Mouse (Mus musculus): Measurements from ENCODE around the gene Abca17. TPM values are rescaled to one million over a fixed set of nuclear protein-coding genes. Genes with fewer than 3 reads are reported as not detected.

The Abca17 gene
- total and polyA plus RNA-seq, 2 experiments from 2014 or later = 1.2 to 1.5 TPM

DNA sequence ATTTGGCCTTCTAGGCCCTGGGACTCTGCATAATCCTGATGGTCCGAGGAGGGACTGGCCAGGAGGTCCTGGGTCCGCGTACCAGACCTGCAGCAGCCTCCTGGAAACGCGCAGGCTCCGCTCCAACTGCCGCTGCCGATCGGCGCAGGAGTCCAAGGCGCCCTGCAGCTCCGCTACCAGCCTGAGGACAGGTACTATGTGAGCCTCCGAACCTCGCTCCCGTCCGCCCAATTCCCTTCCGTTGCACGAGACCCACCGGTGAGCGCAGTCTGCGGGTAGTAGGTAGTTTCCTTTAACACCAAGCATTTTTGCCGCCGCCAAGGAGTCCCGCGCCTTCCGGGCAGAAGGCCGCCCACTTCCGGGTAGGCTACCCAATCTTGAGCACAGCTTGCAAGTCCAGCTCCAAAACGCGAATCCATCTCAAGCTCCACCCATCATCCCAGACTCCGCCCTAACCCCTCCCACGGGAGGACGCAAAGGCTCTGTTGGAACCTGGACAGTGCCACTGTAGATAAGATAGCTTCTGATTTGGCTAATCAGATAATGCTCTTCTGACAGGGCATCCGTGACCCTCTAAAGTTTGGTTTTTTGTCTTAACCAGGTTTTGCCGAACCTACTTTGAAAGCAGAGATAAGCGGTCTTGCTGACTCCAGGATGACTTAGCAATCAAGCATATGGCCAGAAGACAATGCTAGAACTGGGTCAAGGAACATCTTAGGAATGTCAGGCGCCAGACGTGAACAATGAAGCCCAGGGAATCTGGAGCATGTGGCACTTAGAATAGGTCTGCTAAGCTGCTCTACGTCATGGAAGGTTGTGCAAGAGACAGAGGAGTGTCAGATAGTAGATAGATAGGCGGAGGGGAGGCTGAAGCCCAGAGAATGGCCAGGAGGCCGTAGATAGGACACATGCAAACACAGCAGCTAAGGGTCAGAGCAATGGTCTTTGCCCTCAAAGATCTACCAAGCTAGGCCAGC is 130.1 kb downstream of the Abca17 start, which contains the start of gene Tedc2:
TSS of gene Tedc2 (minus strand) at position 417 of the 977 bp plus-strand sequence.
- Histone ChIP-seq H3K9ac (replicated peaks; ENCODE audit: low read length) (peak within 1 kb of the TSS; percentile 64), H3K4me2 (ENCODE audit: low read depth, low read length) (peak within 1 kb of the TSS; percentile 83), H3K27ac (peak within 1 kb of the TSS; percentile 70), H3K9me3 (ENCODE audit: low read length) (no peaks in the 10 kb centered on the region), H3K4me3 (ENCODE audit: low read length) (peak within 1 kb of the TSS; percentile 68), H3K27me3 (ENCODE audit: insufficient read depth, low read length) (no peaks in the 10 kb centered on the region), H3K36me3 (ENCODE audit: insufficient read depth, low read length) (peaks cover 21% of the 10 kb centered on the region), H3K4me1 (ENCODE audit: insufficient read depth, low read length) (peaks cover 10% of the 10 kb centered on the region)
- peak; percentile 95 for DNase-seq (ENCODE audit: low spot score)
- peak; percentile 95 for ATAC-seq
- WGBS = 5% methylated on average over 41 of the region's 41 CpGs
- no peak for TF ChIP-seq CTCF (IDR thresholded peaks at IDR 0.05; ENCODE audit: low read depth)

DNA sequence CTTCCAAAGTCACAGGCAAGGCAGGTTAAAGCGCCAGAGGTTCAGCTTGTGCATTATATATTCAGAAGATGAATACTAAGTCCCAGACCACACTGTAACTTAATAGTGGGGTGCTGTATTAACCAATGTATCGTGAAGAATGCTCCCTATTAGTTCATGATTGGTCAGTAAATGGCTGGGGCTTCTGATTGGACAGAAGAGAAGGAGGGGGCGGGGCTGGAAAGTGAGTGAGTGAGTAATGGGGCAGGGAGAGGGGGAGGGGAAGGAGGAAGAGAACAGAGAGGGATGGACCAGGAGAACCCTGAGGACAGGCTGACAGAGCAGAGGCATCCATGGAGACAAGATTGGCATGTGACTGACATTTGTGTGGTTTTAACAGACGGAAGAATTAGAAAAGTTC is 134.0 kb downstream of the Abca17 start:
- Histone ChIP-seq H3K4me2 (ENCODE audit: low read depth, low read length) (no peak overlapping the region), H3K9me3 (ENCODE audit: low read length) (no peaks in the 10 kb centered on the region), H3K27ac (no peak overlapping the region), H3K4me1 (ENCODE audit: insufficient read depth, low read length) (peaks cover 14% of the 10 kb centered on the region), H3K4me3 (ENCODE audit: low read length) (no peak overlapping the region), H3K36me3 (ENCODE audit: insufficient read depth, low read length) (peaks cover 7% of the 10 kb centered on the region; the same call in 1 of the 2 replicates), H3K27me3 (ENCODE audit: insufficient read depth, low read length) (no peaks in the 10 kb centered on the region), H3K9ac (replicated peaks; ENCODE audit: low read length) (no peak overlapping the region)
- no peak for DNase-seq (ENCODE audit: low spot score)
- TF ChIP-seq CTCF (IDR thresholded peaks at IDR 0.05; ENCODE audit: low read depth) = no peak
- no peak for ATAC-seq
- 59% methylated on average over 4 of the region's 4 CpGs for WGBS

Small RNAs within 50 kb of the gene (microRNA-seq; reads per million reads assigned to microRNA genes)
- gene Gm24427 (0 reads per million in 2 experiments), gene Mir5134 (1.2 to 1.4 reads per million in 2 experiments), gene Mir6965 (0 to 0.18 reads per million in 2 experiments)

Other genes with a start within 250 kb of the Abca17 start
- gene Pdpk1, start 200.1 kb downstream of the Abca17 start, total RNA-seq (2014; rRNA removed) = 49.2 and 54.1 TPM in 2 replicates
- 51.4 and 56.3 TPM in 2 replicates for gene Pdpk1, start 200.1 kb downstream of the Abca17 start, polyA plus RNA-seq (2015; fragmentation: Nextera tagmentation; extraction: Ambion mirVana)
- gene Amdhd2, start 187.3 kb downstream of the Abca17 start, total RNA-seq (2014; rRNA removed) = 42.0 and 53.0 TPM in 2 replicates
- 38.4 and 40.0 TPM in 2 replicates for gene Amdhd2, start 187.3 kb downstream of the Abca17 start, polyA plus RNA-seq (2015; fragmentation: Nextera tagmentation; extraction: Ambion mirVana)
- gene Atp6v0c, start 181.4 kb downstream of the Abca17 start, total RNA-seq (2014; rRNA removed) = 780 and 854 TPM in 2 replicates
- gene Atp6v0c, start 181.4 kb downstream of the Abca17 start, polyA plus RNA-seq (2015; fragmentation: Nextera tagmentation; extraction: Ambion mirVana) = 2,172 and 2,275 TPM in 2 replicates
- 145 and 151 TPM in 2 replicates for gene Tbc1d24, start 145.5 kb downstream of the Abca17 start, total RNA-seq (2014; rRNA removed)
- gene Tbc1d24, start 145.5 kb downstream of the Abca17 start, polyA plus RNA-seq (2015; fragmentation: Nextera tagmentation; extraction: Ambion mirVana) = 21.1 and 22.8 TPM in 2 replicates
- 26.9 and 32.5 TPM in 2 replicates for gene Ntn3, start 141.5 kb downstream of the Abca17 start, total RNA-seq (2014; rRNA removed)
- gene Ntn3, start 141.5 kb downstream of the Abca17 start, polyA plus RNA-seq (2015; fragmentation: Nextera tagmentation; extraction: Ambion mirVana) = 4.1 and 4.3 TPM in 2 replicates
- 18.5 and 19.3 TPM in 2 replicates for gene Tedc2, start 130.2 kb downstream of the Abca17 start, total RNA-seq (2014; rRNA removed)
- 9.8 and 10.2 TPM in 2 replicates for gene Tedc2, start 130.2 kb downstream of the Abca17 start, polyA plus RNA-seq (2015; fragmentation: Nextera tagmentation; extraction: Ambion mirVana)
- gene Ccnf, start 99.6 kb downstream of the Abca17 start, total RNA-seq (2014; rRNA removed) = 6.8 and 10.2 TPM in 2 replicates
- gene Ccnf, start 99.6 kb downstream of the Abca17 start, polyA plus RNA-seq (2015; fragmentation: Nextera tagmentation; extraction: Ambion mirVana) = 7.1 and 7.6 TPM in 2 replicates
- gene Abca3, start 882 bp upstream of the Abca17 start, total RNA-seq (2014; rRNA removed) = 98.9 and 102 TPM in 2 replicates
- 26.1 and 27.3 TPM in 2 replicates for gene Abca3, start 882 bp upstream of the Abca17 start, polyA plus RNA-seq (2015; fragmentation: Nextera tagmentation; extraction: Ambion mirVana)
- 234 and 244 TPM in 2 replicates for gene Rnps1, start 63.5 kb upstream of the Abca17 start, total RNA-seq (2014; rRNA removed)
- gene Rnps1, start 63.5 kb upstream of the Abca17 start, polyA plus RNA-seq (2015; fragmentation: Nextera tagmentation; extraction: Ambion mirVana) = 287 and 295 TPM in 2 replicates
- gene Eci1, start 75.6 kb upstream of the Abca17 start, total RNA-seq (2014; rRNA removed) = 45.2 and 47.9 TPM in 2 replicates
- 56.8 and 60.6 TPM in 2 replicates for gene Eci1, start 75.6 kb upstream of the Abca17 start, polyA plus RNA-seq (2015; fragmentation: Nextera tagmentation; extraction: Ambion mirVana)
- gene Dnase1l2, start 92.0 kb upstream of the Abca17 start, total RNA-seq (2014; rRNA removed) = 4.7 and 7.0 TPM in 2 replicates
- gene Dnase1l2, start 92.0 kb upstream of the Abca17 start, polyA plus RNA-seq (2015; fragmentation: Nextera tagmentation; extraction: Ambion mirVana) = 0.71 and 1.1 TPM in 2 replicates
- gene E4f1, start 119.2 kb upstream of the Abca17 start, total RNA-seq (2014; rRNA removed) = 32.4 and 36.3 TPM in 2 replicates
- 28.0 and 33.5 TPM in 2 replicates for gene E4f1, start 119.2 kb upstream of the Abca17 start, polyA plus RNA-seq (2015; fragmentation: Nextera tagmentation; extraction: Ambion mirVana)
- gene Pgp, start 119.3 kb upstream of the Abca17 start, total RNA-seq (2014; rRNA removed) = 71.7 and 74.1 TPM in 2 replicates
- gene Pgp, start 119.3 kb upstream of the Abca17 start, polyA plus RNA-seq (2015; fragmentation: Nextera tagmentation; extraction: Ambion mirVana) = 94.1 and 97.6 TPM in 2 replicates
- gene Bricd5, start 122.8 kb upstream of the Abca17 start, total RNA-seq (2014; rRNA removed) = 0.47 and 4.0 TPM in 2 replicates
- gene Bricd5, start 122.8 kb upstream of the Abca17 start, polyA plus RNA-seq (2015; fragmentation: Nextera tagmentation; extraction: Ambion mirVana) = 1.3 and 1.4 TPM in 2 replicates
- 45.9 and 55.3 TPM in 2 replicates for gene Mlst8, start 128.0 kb upstream of the Abca17 start, total RNA-seq (2014; rRNA removed)
- gene Mlst8, start 128.0 kb upstream of the Abca17 start, polyA plus RNA-seq (2015; fragmentation: Nextera tagmentation; extraction: Ambion mirVana) = 26.3 and 26.4 TPM in 2 replicates
- gene Caskin1, start 137.5 kb upstream of the Abca17 start, total RNA-seq (2014; rRNA removed) = 152 and 163 TPM in 2 replicates
- 42.1 and 43.7 TPM in 2 replicates for gene Caskin1, start 137.5 kb upstream of the Abca17 start, polyA plus RNA-seq (2015; fragmentation: Nextera tagmentation; extraction: Ambion mirVana)
- gene Traf7, start 176.9 kb upstream of the Abca17 start, total RNA-seq (2014; rRNA removed) = 159 and 165 TPM in 2 replicates
- 64.0 and 66.1 TPM in 2 replicates for gene Traf7, start 176.9 kb upstream of the Abca17 start, polyA plus RNA-seq (2015; fragmentation: Nextera tagmentation; extraction: Ambion mirVana)
- gene Rab26, start 183.1 kb upstream of the Abca17 start, total RNA-seq (2014; rRNA removed) = 2.7 and 4.0 TPM in 2 replicates
- 10.6 and 14.7 TPM in 2 replicates for gene Rab26, start 183.1 kb upstream of the Abca17 start, polyA plus RNA-seq (2015; fragmentation: Nextera tagmentation; extraction: Ambion mirVana)
- 87.9 and 99.2 TPM in 2 replicates for gene Pkd1, start 198.8 kb upstream of the Abca17 start, total RNA-seq (2014; rRNA removed)
- gene Pkd1, start 198.8 kb upstream of the Abca17 start, polyA plus RNA-seq (2015; fragmentation: Nextera tagmentation; extraction: Ambion mirVana) = 14.9 and 16.0 TPM in 2 replicates

All from hindbrain, postnatal 0 days (tissue).